Mouse (Mus musculus): ENCODE data around the gene Gm29133.

Gm29133 gene

DNA sequence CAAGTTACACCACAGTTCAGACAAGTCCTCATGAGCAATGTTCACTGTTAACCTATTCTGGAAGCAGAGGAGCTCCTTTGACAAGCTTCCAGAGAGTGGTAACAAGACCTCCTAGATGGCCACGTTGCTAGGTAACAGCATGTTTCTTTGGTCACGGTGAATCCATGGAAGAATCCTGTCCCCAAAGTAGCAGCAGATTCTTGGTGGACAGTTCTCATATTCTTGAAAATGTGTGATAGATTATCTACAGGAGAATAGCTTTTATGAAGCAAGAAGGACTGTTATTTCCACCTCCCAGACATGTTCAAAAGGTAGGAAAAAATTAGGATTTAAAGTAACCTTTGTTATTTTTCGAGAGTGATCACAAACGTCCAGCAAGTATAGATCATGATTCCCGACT is at the start of gene Gm29133:
Gm29133 (plus strand) TSS at position 301 of the 400 bp plus-strand sequence.
- DNase-seq, result no peak

DNA sequence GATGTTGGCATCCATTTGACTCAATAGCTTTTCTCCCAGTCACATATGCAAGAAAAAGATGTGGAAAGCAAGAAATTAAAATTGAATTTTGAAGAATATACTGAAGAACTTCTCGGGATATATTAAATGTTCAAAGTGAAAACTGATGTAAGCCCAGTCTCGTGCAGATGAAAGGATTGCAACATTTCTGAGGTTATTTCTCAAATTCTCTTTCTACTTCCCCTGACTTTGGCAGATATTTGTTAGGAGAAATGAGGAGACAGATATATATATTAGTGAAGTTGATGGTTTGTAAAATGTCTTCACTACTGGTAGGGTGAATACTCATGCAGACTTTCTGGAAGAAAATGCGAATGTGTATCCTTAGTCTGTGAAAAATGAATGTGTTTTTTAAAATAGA is 48.9 kb upstream of the Gm29133 start:
- no peak for DNase-seq

DNA sequence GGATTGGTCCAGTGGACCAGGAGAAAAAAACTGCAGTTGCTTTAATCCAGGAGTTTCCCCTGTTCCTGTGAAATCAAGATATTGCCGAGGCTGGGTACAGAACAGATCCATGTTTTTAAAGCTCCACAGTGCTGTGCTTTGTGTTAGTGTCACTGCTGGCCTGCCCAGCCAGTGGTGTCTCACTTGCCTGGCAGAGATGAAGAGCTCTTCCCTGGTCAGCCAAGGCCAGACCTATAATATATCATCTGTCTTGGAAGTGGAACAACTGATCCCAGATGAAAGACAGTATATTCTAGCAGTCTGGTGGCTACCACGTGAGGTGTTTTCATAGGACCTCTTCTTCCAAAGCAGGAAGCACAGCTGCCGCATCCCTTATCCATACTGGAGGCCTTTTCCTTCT is 46.7 kb upstream of the Gm29133 start:
- DNase-seq, result no peak

DNA sequence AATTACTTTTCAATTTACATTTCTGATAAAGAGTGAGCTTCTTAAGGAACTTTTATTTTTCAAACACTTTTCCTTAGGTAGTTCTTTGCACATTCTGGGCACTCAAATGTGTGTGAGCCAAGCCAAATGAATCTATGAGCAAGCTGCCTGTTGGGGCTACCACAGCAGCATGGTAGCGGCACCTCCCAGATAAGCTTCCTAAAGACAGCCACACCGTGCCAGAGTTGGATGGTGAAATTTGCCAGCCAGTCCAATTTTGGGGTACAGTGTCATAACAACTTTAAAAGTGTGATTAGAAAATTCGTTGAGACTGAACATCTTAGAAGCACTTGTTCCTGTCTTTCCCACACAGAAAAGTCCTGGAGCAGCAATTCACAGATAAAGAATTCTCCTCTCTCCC is 41.5 kb upstream of the Gm29133 start:
- DNase-seq, result no peak

DNA sequence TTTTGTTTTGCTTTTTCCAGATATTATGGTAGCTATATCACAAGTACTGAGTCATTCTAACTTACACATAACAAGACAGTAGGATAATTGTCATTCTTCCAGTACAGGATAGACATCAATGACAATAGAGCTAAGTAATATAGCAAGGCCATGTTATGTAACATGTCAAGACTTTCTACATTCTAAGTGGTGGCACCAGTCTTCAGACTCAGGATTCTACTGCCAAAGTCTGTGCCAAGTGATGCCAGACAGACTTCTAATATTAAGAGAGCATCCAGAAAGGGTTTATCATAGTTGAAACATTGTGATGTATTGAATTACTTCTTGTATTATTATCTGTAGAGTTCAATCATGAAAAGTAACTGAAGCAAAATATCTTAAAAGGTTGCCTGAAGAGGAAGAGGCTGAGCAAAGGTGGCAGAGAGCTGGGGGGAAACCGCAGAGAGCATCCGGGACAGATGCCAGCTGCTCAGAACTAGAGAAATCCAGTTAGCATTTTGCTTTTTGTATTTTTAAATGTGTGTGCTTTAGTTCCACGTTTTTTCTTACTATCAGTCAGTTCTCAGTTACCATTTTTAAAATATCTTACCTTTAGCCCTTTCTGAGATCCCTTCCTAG is 34.2 kb upstream of the Gm29133 start:
- no peak for DNase-seq

GRCm38 (mm10) chr3:75720663-75721062 is 27.3 kb upstream of the Gm29133 start:
- DNase-seq, result no peak

DNA sequence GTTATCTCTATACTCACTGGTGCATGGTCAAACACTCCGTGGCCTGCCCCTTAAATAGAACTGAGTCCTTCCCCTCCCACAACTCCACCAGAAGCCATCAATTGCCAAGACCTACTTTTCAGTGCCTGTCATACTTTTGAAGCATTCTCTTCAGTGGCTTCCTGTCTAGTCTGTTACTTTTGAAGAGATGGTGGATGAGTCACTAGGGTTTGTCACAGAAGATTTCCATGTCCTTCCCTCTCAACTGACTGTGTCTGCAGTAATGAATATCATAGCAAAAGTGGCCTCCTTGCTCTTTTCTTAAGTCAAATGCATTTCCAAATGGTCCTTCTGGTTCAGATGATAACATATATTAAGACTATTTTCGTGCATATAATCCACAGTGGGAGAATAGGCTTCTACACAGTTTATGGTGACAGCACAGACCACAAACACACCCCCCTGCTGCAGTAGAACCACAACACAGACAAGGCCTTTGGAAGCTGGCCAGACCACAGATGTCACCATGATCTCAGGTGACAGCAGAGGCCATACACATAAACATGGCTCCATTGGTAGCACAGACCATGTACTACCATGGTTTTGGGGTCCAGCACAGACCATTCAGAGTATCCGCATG is 16.9 kb upstream of the Gm29133 start:
- no peak for DNase-seq

- no peak for DNase-seq
These were observed 4.1 kb upstream of the Gm29133 start for GRCm38 (mm10) chr3:75743664-75744437.

- no peak for DNase-seq
These were observed 2.7 kb upstream of the Gm29133 start for GRCm38 (mm10) chr3:75745343-75745742.

DNA sequence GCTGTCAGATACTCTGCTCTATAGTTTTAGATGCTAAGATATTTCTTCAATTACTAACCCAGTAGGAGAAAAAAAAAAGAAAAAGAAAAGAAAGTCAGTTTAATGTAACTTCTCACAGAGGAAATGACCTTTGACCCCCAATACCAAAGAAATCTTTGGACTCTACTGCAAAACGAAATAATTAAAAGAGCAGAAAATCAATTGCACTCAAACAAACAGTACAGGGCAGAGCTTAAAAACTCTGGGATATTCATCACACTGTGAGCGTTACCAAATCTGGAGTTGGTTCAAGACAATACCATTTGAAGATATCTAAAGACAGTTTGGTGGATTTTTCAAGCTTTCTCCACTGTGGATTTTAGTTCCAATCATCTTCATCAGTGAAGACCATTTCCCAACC is 15.4 kb downstream of the Gm29133 start:
- DNase-seq, result no peak

DNA sequence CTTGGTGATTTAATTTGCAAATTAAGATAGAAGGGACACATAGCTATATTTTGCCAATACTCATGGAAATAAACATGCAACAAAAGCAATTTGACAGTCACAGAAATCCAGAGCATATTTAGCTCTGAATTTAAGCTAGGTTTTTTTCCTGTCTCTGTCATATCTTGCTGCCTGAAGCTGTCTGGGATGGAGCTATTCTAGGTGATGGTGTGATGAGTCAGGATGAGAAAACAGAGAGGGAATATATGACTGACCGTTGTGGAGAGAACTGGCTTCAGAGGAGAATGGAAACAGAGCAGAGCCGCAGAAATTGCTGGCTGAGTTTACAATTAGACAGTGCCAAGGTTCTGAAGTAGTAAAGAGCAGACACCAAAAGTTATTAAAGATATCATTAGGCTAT is 26.3 kb downstream of the Gm29133 start:
- no peak for DNase-seq

DNA sequence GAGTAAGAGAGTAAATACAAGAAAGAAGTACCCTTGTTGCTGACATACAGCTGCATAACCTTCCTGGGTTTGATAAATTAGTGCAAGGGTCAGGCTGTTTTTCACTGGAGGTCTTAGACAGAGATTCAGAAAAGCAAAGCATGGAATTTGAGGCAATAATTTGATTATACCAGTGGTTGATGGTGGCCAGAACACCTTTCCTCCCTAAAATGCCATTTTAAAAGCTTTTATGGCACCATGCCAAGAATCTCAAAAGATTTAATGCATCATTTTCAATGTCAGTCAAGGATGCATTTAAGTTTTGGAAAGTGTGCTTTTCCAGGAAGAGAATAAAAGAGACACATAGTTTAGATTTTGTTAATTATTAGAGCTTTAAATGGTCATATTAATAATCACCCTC is 60.0 kb downstream of the Gm29133 start:
- no peak for DNase-seq

- DNase-seq, result no peak
These were observed 75.9 kb downstream of the Gm29133 start for GRCm38 (mm10) chr3:75823934-75824333.

- DNase-seq, result no peak
These were observed 76.5 kb downstream of the Gm29133 start for GRCm38 (mm10) chr3:75824458-75824857.

GRCm38 (mm10) chr3:75834827-75835226 is 86.8 kb downstream of the Gm29133 start:
- no peak for DNase-seq

- no peak for DNase-seq
These were observed 87.4 kb downstream of the Gm29133 start for GRCm38 (mm10) chr3:75835286-75835967.

All from kidney, postnatal 14 days (tissue).